Mouse (Mus musculus) bone marrow macrophage, adult 2 months (primary cell): ENCODE data around the gene Gm3676. TPM values are rescaled to one million over a fixed set of nuclear protein-coding genes. Genes with fewer than 3 reads are reported as not detected.
"Not testable (repeated sequence)": the region's sequence is repeated elsewhere in the genome, so short reads cannot be mapped to it uniquely, and the experiment has no call there.

Experiments
- H3K27ac ChIP-seq: 2 replicates; pipeline ENCODE4 v1.5.1; 2012; ENCODE audit warnings: low read depth, low read length; ENCODE audit not compliant: insufficient read depth
- H3K4me1 ChIP-seq: 2 replicates; pipeline ENCODE4 v1.6.1; 2012; ENCODE audit warnings: low read length; ENCODE audit not compliant: control insufficient read depth, insufficient read depth
- H3K4me3 ChIP-seq: 2 replicates; pipeline ENCODE4 v1.5.1; 2012; ENCODE audit warnings: mild to moderate bottlenecking, low read length, moderate library complexity; ENCODE audit not compliant: insufficient read depth
- polyA plus RNA-seq: library from polyadenylated mRNA; stranded (reverse); fragments of >200 nt; gene quantifications from 2 replicates; pipeline ENCODE4 v1.2.4, GENCODE M21; 2012; ENCODE audit not compliant: missing spikeins, insufficient read depth, insufficient read length

Gene Gm3676
- not detected in 2 replicates for polyA plus RNA-seq

- H3K4me1 ChIP-seq, H3K4me3 ChIP-seq, H3K27ac ChIP-seq: not testable (repeated sequence)
Observed at GRCm38 (mm10) chr14:41646387-41646786, at the start of gene Gm3676. TSS of gene Gm3676 (minus strand) at chr14:41646487.

GRCm38 (mm10) chr14:41648176-41648575 is 1.9 kb upstream of the Gm3676 start:
- H3K4me3 ChIP-seq, H3K27ac ChIP-seq, H3K4me1 ChIP-seq: not testable (repeated sequence)

- H3K27ac ChIP-seq, H3K4me1 ChIP-seq, H3K4me3 ChIP-seq: not testable (repeated sequence)
Observed at GRCm38 (mm10) chr14:41630144-41630543, 16.1 kb downstream of the Gm3676 start.

GRCm38 (mm10) chr14:41624512-41624911 is 21.8 kb downstream of the Gm3676 start, which contains the start of gene Gm3072:
TSS of gene Gm3072 (minus strand) at chr14:41624612.
- H3K4me3 ChIP-seq, H3K27ac ChIP-seq, H3K4me1 ChIP-seq: not testable (repeated sequence)

- not testable (repeated sequence) for H3K27ac ChIP-seq, H3K4me1 ChIP-seq, H3K4me3 ChIP-seq
Observed at GRCm38 (mm10) chr14:41622535-41622934, 23.8 kb downstream of the Gm3676 start.

- not testable (repeated sequence) for H3K4me1 ChIP-seq, H3K4me3 ChIP-seq, H3K27ac ChIP-seq
Observed at GRCm38 (mm10) chr14:41610690-41611089, 35.6 kb downstream of the Gm3676 start.

GRCm38 (mm10) chr14:41600935-41601334 is 45.4 kb downstream of the Gm3676 start:
- H3K27ac ChIP-seq, H3K4me3 ChIP-seq, H3K4me1 ChIP-seq: not testable (repeated sequence)

Other genes with a start within 250 kb of the Gm3676 start
- gene Gm6482, start 238.2 kb downstream of the Gm3676 start, polyA plus RNA-seq: not detected in 2 replicates
- gene Gm7954, start 193.0 kb downstream of the Gm3676 start, polyA plus RNA-seq: not detected in 2 replicates
- gene Gm3486, start 157.0 kb downstream of the Gm3676 start, polyA plus RNA-seq: not detected in 2 replicates
- not detected in 2 replicates for gene Gm7970, start 90.9 kb downstream of the Gm3676 start, polyA plus RNA-seq
- gene 1700049E17Rik2, start 73.3 kb downstream of the Gm3676 start, polyA plus RNA-seq: not detected in 2 replicates
- not detected in 2 replicates for gene Gm3072, start 21.9 kb downstream of the Gm3676 start, polyA plus RNA-seq
- not detected in 2 replicates for gene Gm8068, start 55.4 kb upstream of the Gm3676 start, polyA plus RNA-seq
- gene Gm7929, start 104.1 kb upstream of the Gm3676 start, polyA plus RNA-seq: not detected in 2 replicates
- not detected in 2 replicates for gene Gm47189, start 126.0 kb upstream of the Gm3676 start, polyA plus RNA-seq